Mouse (Mus musculus): Measurements from ENCODE around the gene Pip4k2a.
"Not testable (repeated sequence)": the region's sequence is repeated elsewhere in the genome, so short reads cannot be mapped to it uniquely, and the experiment has no call there.

Gene Pip4k2a

DNA sequence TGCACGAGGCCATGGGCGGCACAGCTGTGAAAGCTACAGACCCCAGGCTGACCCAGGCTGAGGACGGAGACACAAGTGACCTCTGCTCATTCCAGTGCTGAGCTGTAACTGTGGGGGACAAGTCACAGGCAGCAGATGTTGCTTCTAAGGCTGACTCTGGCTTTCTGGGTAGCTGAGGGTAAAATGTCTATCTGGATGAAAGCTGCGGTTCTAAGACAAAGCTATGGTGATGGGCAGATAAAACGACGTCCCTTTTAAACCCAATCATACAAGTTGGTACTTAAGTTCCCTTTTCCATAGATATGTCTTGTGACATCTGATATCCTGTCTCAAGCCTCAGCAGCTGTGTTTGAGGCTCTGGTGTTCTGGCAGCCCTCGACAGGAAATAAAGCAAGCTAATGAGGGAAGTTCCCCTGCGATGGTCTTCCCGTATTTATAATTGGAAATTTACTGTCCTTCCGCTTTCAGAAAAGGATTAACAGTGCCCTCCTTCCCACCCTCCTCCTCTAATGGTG lies 100.1 kb downstream of the Pip4k2a start:
- peak; percentile 21 for DNase-seq (ENCODE audit: low spot score)

DNA sequence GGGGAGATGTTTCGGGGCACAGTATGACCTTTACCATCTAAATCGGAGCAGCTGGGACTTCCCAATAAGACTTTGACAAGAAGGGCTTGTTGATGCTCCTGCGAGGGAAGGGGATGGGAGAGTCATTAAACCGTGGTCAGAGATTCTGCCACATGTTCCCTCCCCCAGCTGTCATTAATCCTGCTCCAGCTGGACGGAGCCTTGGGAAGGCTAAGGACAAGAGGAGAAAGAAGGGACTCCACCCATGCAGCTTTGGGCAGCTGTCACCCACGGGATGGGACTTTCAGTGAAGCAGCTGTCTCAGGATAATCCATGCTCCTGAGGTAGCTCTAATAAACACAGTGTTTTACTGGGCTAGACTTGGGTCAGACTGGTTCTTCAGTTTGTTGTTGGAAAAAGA lies 101.9 kb downstream of the Pip4k2a start:
- no peak for DNase-seq (ENCODE audit: low spot score)

DNA sequence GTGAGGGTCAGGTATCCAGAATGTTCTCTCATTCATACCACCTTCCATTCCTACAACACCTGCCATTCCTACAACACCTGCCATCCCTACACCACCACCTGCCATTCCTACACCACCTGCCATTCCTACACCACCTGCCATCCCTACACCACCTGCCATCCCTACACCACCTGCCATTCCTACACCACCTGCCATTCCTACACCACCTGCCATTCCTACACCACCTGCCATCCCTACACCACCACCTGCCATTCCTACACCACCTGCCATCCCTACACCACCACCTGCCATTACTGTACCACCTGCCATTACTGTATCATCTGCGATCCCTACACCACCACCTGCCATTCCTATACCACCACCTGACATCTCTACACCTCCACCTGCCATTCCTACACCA lies 104.6 kb downstream of the Pip4k2a start:
- not testable (repeated sequence) for DNase-seq (ENCODE audit: low spot score)

DNA sequence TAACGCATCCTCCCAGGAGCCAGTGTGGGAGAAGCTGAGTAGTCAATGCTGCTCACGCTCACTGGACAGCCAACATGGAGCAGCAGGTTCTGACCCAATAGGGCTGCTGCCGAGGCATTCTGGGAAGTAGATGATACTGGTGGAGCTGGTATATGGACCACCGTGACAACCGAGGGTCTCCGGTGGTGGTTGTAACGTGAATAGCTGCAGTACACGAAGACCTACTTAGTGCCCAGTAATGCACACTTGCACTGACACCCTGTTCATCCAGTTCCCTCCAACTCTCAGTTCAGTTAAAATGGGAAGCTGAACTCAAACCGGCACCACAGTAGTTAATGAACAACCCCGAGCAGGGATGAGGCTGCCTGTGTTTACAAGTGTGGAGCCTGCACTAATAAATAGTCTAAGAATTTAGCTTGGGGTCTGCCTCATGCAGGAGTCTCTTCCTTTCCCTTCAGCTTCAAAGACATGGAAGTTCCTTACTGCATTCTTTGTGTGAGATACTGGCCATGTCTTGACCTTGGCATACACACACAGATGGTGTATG lies 105.9 kb downstream of the Pip4k2a start:
- no peak for DNase-seq (ENCODE audit: low spot score)

DNA sequence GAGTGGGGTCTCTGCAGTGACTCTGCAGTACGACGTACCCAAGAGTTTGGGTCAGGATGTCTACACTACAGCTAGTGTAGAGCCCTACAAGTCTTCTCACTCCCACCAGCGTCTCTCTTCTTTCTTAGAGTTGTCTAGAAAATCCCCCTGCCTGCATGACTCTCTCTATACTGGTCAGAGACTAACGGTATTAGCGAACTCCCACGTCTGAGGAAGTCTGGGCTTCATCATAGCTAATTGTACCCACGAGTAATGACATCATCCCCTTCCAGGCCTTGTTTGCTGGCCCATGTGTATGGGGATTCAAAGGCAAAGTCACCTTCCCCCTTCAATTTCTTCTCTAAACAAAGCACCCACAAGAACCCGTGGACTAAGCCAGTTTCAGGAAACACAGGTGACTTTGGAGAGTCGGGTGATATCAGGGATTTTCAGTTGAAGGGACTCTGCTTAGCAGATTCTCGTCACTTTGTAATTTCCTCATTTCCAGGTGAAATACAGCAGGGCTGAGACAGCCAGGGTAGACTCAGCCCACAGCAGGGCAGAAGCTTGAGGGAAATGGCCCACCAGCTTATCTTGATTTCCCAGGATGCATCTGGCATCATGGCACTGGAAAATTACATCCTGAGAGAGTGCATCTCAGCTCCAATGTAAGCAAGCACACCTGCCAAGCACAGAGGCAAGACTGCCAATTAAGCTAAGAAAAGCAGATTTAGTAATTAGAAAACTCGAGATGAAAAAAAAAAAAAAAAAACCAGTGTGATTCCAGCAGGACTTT lies 107.5 kb downstream of the Pip4k2a start:
- no peak for DNase-seq (ENCODE audit: low spot score)

DNA sequence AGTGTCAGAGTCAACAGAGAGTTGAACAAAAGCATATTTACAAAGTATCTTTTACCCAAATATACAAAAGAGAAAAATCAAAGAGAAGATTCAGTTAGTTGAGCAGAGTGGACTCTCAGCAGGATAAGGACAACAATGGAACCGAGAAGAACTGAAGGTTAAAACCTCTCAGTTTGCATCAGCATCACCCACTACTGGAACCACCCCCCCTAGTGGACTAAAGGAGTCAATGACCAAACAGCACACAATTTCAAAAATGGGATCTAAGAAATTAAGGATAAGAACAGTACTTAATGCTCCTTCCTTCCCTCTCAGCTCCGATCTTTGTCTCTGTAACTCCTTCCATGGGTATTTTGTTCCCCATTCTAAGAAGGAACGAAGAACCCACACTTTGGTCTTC lies 113.6 kb downstream of the Pip4k2a start:
- no peak for DNase-seq (ENCODE audit: low spot score)

DNA sequence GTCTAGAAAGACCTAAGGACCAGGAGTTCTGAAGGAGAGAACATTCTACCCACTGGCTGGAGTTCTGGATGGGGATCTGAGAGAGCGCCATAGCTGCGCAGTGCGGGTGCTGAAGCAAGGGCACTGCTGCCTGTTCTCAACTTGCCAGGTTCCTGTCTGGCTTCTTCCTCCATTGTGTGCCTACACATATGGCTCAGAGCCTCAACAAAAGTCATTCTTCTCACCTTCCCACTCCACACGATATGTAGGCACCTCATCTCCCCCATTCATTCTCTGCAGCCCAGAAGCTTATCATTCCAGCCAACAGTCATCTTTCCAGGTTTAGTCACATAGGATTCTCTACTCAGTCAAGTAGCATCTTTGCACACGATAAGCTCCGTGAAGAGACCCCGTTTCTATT lies 123.3 kb downstream of the Pip4k2a start:
- DNase-seq (ENCODE audit: low spot score), result no peak

DNA sequence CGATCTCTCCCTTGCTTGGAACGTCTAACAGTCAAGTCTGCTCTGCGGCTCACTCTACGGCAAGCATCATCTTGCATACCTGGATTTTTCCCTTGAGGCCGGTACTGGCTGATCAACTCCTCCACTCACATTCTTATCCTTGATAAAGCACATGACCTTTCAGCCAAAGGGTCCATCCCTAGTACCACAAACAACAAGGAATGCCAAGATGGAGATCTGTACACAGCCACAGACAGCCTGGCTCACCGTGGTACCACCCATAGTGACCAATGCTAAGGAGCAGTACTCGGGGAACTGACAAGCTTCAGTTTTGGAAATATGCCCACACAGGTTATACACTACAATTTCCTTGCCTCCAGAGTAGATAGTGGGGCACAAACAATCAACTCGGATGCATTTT lies 123.9 kb downstream of the Pip4k2a start:
- DNase-seq (ENCODE audit: low spot score), result no peak

DNA sequence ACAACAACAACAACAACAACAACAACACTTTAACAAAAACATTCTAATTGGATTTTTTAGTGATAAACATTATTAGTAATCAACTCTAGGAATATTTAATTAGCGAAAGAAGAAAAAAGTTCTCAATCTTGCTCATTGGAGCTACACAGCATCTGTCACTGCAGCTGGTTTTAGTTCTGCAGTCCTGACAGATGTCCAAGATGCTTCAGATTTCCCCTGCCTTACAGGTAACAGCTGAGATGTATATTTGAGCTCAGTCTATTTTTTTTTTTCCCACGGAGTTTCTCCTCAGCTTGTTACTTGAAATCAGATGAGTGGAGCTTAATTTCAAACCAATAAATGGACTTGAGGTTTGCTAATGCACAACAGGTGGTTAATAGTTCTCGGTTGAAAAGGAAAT lies 124.5 kb downstream of the Pip4k2a start:
- no peak for DNase-seq (ENCODE audit: low spot score)

DNA sequence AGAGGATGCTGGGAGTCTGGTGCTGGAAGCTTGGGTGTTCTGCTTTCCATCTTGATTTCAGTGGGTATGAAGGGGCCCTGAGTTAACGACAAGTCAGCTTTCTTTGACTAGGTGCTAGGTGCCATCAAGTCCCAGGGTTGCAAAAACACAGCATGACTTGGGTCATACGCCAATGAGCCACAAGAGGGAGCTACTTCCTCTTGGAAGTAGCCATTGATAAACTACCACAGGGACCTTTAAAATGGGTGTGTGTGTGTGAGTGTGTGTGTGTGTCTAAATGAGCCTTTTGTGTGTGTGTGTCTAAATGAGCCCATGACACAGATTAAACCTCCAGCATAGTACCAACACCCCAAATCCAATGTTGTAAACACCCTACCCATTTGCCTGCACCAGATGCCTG lies 125.1 kb downstream of the Pip4k2a start:
- peak; percentile 63 for DNase-seq (ENCODE audit: low spot score)

DNA sequence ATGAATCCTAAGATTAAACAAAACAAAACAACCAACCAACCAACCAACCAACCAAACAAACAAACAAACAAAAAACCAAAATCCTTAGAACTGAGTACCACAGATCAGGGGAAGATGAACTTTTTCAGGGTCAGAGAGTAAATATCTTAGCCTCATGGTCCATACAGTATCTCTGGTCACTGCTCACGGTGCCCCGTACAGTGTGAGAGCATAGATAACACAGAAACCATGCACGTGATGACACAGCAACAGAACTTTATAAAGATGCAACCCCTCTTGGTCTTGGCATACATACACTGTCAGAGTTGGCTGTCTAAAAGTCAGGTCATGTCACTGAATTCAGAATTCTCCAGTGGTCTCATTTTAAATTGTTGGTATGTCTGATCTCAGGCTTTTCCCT lies 126.8 kb downstream of the Pip4k2a start:
- DNase-seq (ENCODE audit: low spot score), result no peak

DNA sequence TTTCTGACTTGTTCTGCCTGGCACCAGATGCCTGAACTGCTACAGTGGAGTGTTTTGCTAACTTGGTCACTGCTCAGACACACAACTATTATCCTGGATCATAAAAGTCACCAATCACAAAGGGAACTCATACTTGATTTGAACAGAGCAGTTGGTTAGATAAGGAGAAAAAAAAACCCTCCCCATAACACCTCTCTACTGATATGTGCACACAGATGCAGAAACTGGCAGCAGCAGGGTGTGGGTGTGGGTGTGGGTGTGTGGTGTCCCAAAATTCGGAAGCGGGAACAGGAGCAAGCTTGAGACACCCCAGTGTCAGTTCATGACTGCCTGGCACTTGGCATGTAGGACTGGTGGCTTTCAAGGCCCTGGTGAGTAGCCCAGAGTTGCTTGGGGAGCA lies 130.9 kb downstream of the Pip4k2a start:
- no peak for DNase-seq (ENCODE audit: low spot score)

DNA sequence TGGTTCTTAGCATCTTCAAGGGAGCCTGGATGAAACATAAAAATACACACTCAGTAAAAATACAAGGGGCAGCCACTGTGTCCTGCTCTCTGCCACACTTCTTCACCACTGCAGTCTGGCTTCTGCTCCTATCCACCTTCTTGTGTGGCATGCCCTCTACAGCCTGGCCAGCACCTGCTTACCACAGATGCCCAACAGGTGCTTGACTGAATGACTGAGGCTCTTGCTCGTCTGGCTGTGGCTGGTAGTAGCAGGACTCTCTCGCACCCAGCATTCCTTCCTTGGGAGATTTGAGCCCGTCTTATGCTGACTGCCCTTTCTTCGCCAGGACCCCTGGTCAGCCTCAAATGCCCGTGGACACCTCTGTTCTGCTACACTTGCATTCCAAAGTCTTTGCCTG lies 133.2 kb downstream of the Pip4k2a start:
- no peak for DNase-seq (ENCODE audit: low spot score)

DNA sequence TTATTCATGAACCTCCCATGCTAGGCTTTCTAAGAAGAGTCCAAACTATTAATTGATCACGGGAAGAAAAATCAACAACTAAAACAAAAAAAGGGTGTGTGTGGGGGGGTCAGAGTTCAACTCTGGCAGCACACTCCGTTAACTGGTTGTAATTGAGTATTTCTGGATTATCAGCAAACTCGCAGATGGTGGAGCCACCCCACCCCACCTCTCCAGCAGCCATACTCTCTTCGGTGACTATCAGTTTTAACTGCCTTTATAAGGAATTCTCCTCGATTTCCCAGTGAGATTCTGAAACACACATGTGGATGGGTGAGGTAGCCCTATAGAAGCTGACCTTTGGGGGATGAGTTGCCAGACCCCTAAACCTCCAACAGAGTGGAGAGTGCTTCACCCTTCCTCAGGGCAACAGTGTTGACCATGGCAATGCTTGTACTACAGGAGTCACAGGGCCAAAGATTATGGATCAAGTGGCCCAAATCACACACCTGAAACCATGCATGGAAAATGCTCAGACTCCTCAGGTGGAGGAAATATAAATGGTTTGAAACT lies 136.2 kb downstream of the Pip4k2a start:
- DNase-seq (ENCODE audit: low spot score), result no peak

DNA sequence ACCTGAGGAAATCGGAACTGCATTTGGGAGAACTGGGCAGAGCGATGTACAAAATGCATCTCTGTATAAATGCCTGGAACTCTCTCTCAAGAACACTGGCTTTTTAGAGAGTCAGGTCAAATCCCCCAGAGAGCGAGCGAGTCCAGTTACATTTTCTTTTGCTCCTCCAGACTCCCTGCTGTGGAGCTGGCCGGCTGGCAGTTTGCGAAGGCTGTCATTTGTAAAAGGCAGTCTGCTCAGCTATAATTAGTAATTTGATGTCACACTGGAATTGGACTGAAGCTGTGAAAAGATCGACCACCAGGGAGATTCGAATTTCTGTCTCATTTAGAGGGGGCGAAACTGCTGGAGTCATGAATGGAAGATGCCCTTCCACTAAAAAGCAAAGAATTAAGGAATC lies 137.2 kb downstream of the Pip4k2a start:
- DNase-seq (ENCODE audit: low spot score), result no peak

DNA sequence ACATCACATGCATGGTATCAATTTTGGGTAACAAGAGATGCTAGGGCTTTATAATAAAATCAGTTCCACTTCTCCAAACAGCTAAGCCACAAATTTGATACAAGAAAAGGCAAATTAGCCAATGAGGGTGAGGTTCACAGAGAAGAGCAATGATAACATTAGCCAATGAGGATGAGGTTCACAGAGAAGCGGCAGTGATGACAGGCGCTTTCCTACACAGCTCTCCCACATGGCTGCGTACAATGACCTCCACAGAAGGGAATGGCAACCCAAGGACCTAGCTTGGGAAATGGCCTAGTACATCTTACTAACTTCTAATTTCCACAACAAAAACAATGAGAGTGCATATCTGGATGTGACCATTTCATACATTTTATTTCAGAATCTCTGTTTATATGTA lies 140.0 kb downstream of the Pip4k2a start:
- DNase-seq (ENCODE audit: low spot score), result no peak

DNA sequence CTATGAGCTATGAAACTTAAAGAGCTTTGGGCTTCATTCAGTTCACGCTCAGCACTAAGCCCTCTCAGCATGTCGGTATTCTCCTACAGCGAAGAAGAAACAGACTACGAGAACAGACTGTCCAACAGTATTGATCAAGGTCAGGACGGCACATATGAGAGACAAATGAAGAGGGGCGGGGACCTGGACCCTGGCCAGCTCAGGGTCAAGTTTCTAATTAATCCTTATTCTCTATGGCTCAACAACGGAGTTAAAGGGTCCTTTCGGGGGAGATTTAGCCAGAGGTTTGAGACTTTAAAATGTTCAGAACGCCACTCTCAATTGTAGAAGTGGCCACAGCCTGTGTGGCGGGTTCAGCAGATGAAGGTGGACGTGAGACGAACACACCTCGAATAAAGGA lies 141.5 kb downstream of the Pip4k2a start:
- DNase-seq (ENCODE audit: low spot score), result no peak

DNA sequence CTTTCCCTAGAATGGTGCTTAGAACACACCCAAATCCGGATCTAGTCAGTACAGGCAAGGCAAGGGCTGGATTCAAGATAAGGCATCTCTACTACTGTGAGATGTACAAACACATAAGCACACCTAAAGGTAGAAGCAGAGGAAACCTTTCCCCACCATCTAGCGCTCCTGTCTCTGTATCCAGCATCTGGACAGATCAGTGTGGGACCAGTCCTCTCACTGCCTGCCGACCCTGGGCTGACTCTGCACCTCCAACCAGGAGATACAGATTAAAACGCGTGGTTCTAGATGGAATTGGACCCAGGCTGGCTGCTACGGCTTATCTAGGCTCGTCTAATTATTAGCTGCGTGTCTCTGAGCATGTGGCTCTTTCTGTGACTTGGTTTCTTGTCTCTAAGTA lies 142.7 kb downstream of the Pip4k2a start:
- DNase-seq (ENCODE audit: low spot score), result no peak

DNA sequence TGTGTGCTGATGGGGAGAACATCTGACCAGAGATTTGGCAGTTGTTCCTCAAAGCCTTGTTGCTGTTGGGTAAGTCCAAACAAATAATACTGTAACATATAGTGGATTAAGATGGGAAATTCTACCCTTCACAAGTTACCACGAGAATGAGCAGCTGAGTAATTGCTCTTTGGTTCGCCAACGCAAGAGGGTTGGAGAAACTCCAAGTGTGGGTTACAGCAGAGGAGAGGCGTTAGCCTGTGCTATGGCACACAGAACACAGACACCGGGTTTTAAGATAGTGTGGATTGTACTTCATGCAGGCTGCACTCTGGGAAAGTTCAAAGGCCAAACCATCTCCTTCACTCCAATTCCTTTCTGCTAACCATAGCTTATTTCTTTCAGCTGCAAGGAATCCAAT lies 144.6 kb downstream of the Pip4k2a start:
- DNase-seq (ENCODE audit: low spot score), result no peak

DNA sequence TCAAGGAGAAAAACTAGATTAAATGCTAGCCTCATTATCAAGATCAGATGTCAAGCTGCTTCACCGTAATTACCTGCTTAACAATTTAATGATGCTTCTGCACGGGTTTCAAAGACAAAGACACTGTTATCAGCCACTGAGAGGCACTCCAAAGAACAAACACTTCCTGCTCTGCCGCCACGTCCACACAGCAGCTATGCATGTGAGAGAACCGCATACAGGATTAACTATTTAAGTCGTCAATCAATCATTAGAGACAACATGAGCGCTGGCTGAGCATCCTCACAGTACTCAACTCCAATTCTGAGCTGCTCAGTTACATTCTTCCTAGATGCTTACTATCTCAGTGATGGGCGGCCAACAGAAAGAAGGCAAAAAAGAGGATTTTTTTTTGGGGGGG lies 147.3 kb downstream of the Pip4k2a start:
- DNase-seq (ENCODE audit: low spot score), result no peak

DNA sequence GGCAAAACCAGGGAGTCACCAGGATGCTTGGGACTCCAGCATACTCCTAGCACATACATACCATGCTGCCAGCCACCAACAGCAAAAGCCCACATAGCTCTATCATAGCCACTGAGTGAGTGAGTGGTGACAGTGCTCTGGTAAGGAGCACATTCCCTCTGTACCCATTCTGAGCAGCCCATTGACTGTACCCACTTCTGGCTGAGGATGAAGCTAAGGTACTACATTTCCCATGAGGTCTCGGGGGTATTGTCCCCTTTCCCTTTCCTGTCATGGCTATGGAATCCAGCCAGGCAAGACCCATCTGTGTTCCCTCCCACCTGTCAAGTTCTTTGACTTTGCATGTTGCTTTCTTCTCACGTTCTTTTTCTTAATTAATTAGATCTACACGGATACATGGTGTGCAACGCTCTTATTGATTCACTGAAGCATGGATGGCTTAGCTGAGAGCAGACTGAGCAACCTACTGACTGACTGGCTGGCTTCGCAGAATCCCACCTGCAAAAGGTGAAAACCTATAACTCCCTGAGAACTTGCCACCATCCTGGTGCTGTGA lies 149.8 kb downstream of the Pip4k2a start:
- no peak for DNase-seq (ENCODE audit: low spot score)

DNA sequence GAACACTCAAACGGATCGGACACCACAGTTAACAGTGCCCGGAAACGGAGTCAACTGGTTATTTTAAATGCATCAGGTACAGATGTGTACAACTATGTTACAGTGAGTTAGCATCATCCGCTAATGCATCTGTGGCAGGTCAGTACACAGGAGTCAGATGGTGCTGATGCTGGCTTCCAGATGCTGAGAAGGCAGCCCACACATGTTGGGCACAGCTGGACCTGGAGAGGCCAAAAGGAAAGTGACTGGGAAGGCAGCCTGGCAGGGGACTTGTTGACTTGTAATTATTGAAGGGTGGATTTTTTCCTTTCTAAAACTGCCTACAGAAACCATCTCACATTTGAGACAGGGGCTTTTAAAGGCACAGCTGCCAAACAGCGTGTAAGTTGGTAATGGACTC lies 155.4 kb downstream of the Pip4k2a start:
- no peak for DNase-seq (ENCODE audit: low spot score)

DNA sequence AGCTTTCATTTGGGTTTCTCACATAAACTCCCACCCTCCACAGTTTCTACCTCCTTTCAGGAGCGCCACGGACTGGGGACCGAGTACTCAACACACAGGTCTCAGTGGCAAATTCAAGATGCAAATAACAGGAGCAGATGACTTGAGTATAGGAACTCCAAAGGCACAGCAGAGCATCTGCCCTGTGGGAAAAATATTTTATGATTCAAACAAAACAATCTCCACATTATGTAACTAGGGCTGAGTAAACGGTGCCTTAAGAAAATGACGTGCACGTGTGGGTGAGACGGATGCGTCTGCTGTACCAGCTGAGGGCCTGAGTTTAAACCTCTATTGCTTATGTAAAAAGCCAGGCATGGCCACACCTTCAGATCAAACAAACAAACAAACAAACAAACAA lies 156.9 kb downstream of the Pip4k2a start:
- no peak for DNase-seq (ENCODE audit: low spot score)

All from spleen, adult 12 weeks (tissue).